Comparison of ENCODE assay signal across 8 mouse cellular contexts in genomic region chr15:79026511-79027290, GRCm38 (mm10). TPM values are rescaled to one million over a fixed set of nuclear protein-coding genes. Genes with fewer than 3 reads are reported as not detected.
A peak's percentile ranks its signal among the peaks of the same experiment; 100 is the strongest.
DNase-seq lines count a peak whose midpoint lies in the region; ATAC-seq lines count a peak whose summit lies in the region.

No protein-coding gene starts in this region.

- 52% methylated on average over 14 of the region's 14 CpGs for WGBS in hindbrain, embryonic 10.5 days
- WGBS in hindbrain, embryonic 11.5 days, result 44% methylated on average over 14 of the region's 14 CpGs
- WGBS in forebrain, embryonic 15.5 days, result 35% methylated on average over 14 of the region's 14 CpGs
- 36% methylated on average over 14 of the region's 14 CpGs for WGBS in neural tube, embryonic 14.5 days

- H3K36me3 ChIP-seq in hindbrain, embryonic 10.5 days, result no peaks in the 10 kb centered on the region
- no peaks in the 10 kb centered on the region for H3K36me3 ChIP-seq in hindbrain, embryonic 11.5 days (ENCODE audit: control insufficient read depth, insufficient read depth, low read length)
- no peaks in the 10 kb centered on the region for H3K36me3 ChIP-seq in forebrain, embryonic 15.5 days
- H3K36me3 ChIP-seq in neural tube, embryonic 14.5 days (ENCODE audit: control insufficient read depth, insufficient read depth, low read length), result no peaks in the 10 kb centered on the region

- no peak for DNase-seq in hindbrain, embryonic 10.5 days (ENCODE audit: low spot score)
- no peak for DNase-seq in hindbrain, embryonic 11.5 days (ENCODE audit: low spot score)
- DNase-seq in kidney, postnatal 25 days, result peak; percentile 81 to 85
- DNase-seq in right cerebral cortex, postnatal 25 days, result no peak
- DNase-seq in layer of hippocampus, adult 9-10 months (ENCODE audit: low spot score), result no peak
- no peak for DNase-seq in adrenal gland, postnatal 25 days

- no peak overlapping the region; the same call in 1 of the 2 replicates for H3K4me2 ChIP-seq in hindbrain, embryonic 11.5 days (replicated peaks; ENCODE audit: low read depth, low read length)
- peak overlapping the region; percentile 96 for H3K4me2 ChIP-seq in forebrain, embryonic 15.5 days (replicated peaks)
- H3K4me2 ChIP-seq in neural tube, embryonic 14.5 days (ENCODE audit: low read depth, low read length), result peak overlapping the region; percentile 99

- peak overlapping the region; percentile 100 for H3K27ac ChIP-seq in hindbrain, embryonic 10.5 days
- H3K27ac ChIP-seq in hindbrain, embryonic 11.5 days (ENCODE audit: low read depth, low read length), result no peak overlapping the region
- H3K27ac ChIP-seq in forebrain, embryonic 15.5 days (replicated peaks), result peak overlapping the region; percentile 94; the same call in 1 of the 2 replicates
- H3K27ac ChIP-seq in neural tube, embryonic 14.5 days (ENCODE audit: low read depth, low read length), result 0 out of 2 replicates have a peak overlapping the region, but pooled peaks have one; percentile 97

- H3K27me3 ChIP-seq in hindbrain, embryonic 10.5 days (ENCODE audit: insufficient read depth, poor library complexity, severe bottlenecking), result peaks cover 30% of the 10 kb centered on the region
- H3K27me3 ChIP-seq in hindbrain, embryonic 11.5 days (ENCODE audit: control insufficient read depth, insufficient read depth, low read length), result no peaks in the 10 kb centered on the region
- H3K27me3 ChIP-seq in forebrain, embryonic 15.5 days, result no peaks in the 10 kb centered on the region
- H3K27me3 ChIP-seq in neural tube, embryonic 14.5 days (ENCODE audit: control insufficient read depth, insufficient read depth, low read length), result no peaks in the 10 kb centered on the region

- H3K9ac ChIP-seq in hindbrain, embryonic 11.5 days (ENCODE audit: low read depth, low read length), result no peak overlapping the region
- H3K9ac ChIP-seq in forebrain, embryonic 15.5 days (replicated peaks), result peak overlapping the region; percentile 83; the same call in 1 of the 2 replicates
- peak overlapping the region; percentile 99 for H3K9ac ChIP-seq in neural tube, embryonic 14.5 days (replicated peaks; ENCODE audit: low read depth, low read length)

- peak overlapping the region; percentile 74 for H3K4me3 ChIP-seq in hindbrain, embryonic 10.5 days
- no peak overlapping the region for H3K4me3 ChIP-seq in hindbrain, embryonic 11.5 days (ENCODE audit: low read depth, low read length)
- peak overlapping the region; percentile 83 for H3K4me3 ChIP-seq in forebrain, embryonic 15.5 days
- no peak overlapping the region; the same call in 1 of the 2 replicates for H3K4me3 ChIP-seq in neural tube, embryonic 14.5 days (ENCODE audit: low read depth, low read length)

- H3K4me1 ChIP-seq in hindbrain, embryonic 10.5 days (replicated peaks), result peaks cover 72% of the 10 kb centered on the region
- peaks cover 5% of the 10 kb centered on the region for H3K4me1 ChIP-seq in hindbrain, embryonic 11.5 days (replicated peaks; ENCODE audit: control insufficient read depth, insufficient read depth, low read length)
- H3K4me1 ChIP-seq in forebrain, embryonic 15.5 days, result peaks cover 45% of the 10 kb centered on the region
- peaks cover 28% of the 10 kb centered on the region for H3K4me1 ChIP-seq in neural tube, embryonic 14.5 days (ENCODE audit: control insufficient read depth, insufficient read depth, low read length)

- ATAC-seq in hindbrain, embryonic 11.5 days (ENCODE audit: low FRiP score), result no peak
- ATAC-seq in forebrain, embryonic 15.5 days (replicated peaks), result no peak
- no peak for ATAC-seq in neural tube, embryonic 14.5 days (ENCODE audit: low read depth)

- no peaks in the 10 kb centered on the region for H3K9me3 ChIP-seq in hindbrain, embryonic 10.5 days
- H3K9me3 ChIP-seq in hindbrain, embryonic 11.5 days (ENCODE audit: control insufficient read depth, low read length), result no peaks in the 10 kb centered on the region
- no peaks in the 10 kb centered on the region for H3K9me3 ChIP-seq in forebrain, embryonic 15.5 days
- H3K9me3 ChIP-seq in neural tube, embryonic 14.5 days (ENCODE audit: control insufficient read depth, low read length), result no peaks in the 10 kb centered on the region

RNA-seq across cellular contexts. Expression of gene H1f0, which starts 1.5 kb away (rescaled TPM):
- 447 and 561 TPM in 2 replicates for polyA plus RNA-seq in hindbrain, embryonic 10.5 days (2016; fragmentation: Nextera tagmentation; extraction: Ambion mirVana)
- polyA plus RNA-seq in hindbrain, embryonic 11.5 days (2014; fragmentation: Nextera tagmentation; extraction: Ambion mirVana), result 154 and 306 TPM in 2 replicates
- 470 and 489 TPM in 2 replicates for polyA plus RNA-seq in forebrain, embryonic 15.5 days (2015; fragmentation: Nextera tagmentation; extraction: Ambion mirVana)
- polyA plus RNA-seq in neural tube, embryonic 14.5 days (2014; fragmentation: Nextera tagmentation; extraction: Ambion mirVana), result 45.6 and 126 TPM in 2 replicates
- total RNA-seq in adrenal gland, postnatal 25 days (2021), result 159 and 217 TPM in 2 replicates

RNA-seq across cellular contexts. Expression of gene Galr3, which starts 15.0 kb away (rescaled TPM):
- not detected in 2 replicates for polyA plus RNA-seq in hindbrain, embryonic 10.5 days (2016; fragmentation: Nextera tagmentation; extraction: Ambion mirVana)
- not detected in 2 replicates for polyA plus RNA-seq in hindbrain, embryonic 11.5 days (2014; fragmentation: Nextera tagmentation; extraction: Ambion mirVana)
- polyA plus RNA-seq in forebrain, embryonic 15.5 days (2015; fragmentation: Nextera tagmentation; extraction: Ambion mirVana), result not detected in 2 replicates
- not detected in 2 replicates for polyA plus RNA-seq in neural tube, embryonic 14.5 days (2014; fragmentation: Nextera tagmentation; extraction: Ambion mirVana)
- total RNA-seq in adrenal gland, postnatal 25 days (2021), result 0.39 TPM in 1 of 2 replicates, not detected in the other

RNA-seq across cellular contexts. Expression of gene Ankrd54, which starts 36.0 kb away (rescaled TPM):
- polyA plus RNA-seq in hindbrain, embryonic 10.5 days (2016; fragmentation: Nextera tagmentation; extraction: Ambion mirVana), result 65.9 and 78.2 TPM in 2 replicates
- 56.3 and 59.7 TPM in 2 replicates for polyA plus RNA-seq in hindbrain, embryonic 11.5 days (2014; fragmentation: Nextera tagmentation; extraction: Ambion mirVana)
- 61.6 and 65.5 TPM in 2 replicates for polyA plus RNA-seq in forebrain, embryonic 15.5 days (2015; fragmentation: Nextera tagmentation; extraction: Ambion mirVana)
- polyA plus RNA-seq in neural tube, embryonic 14.5 days (2014; fragmentation: Nextera tagmentation; extraction: Ambion mirVana), result 45.9 and 46.2 TPM in 2 replicates
- 20.4 and 27.4 TPM in 2 replicates for total RNA-seq in adrenal gland, postnatal 25 days (2021)

RNA-seq across cellular contexts. Expression of gene Eif3l, which starts 48.3 kb away (rescaled TPM):
- 238 and 262 TPM in 2 replicates for polyA plus RNA-seq in hindbrain, embryonic 10.5 days (2016; fragmentation: Nextera tagmentation; extraction: Ambion mirVana)
- 226 and 241 TPM in 2 replicates for polyA plus RNA-seq in hindbrain, embryonic 11.5 days (2014; fragmentation: Nextera tagmentation; extraction: Ambion mirVana)
- 192 and 195 TPM in 2 replicates for polyA plus RNA-seq in forebrain, embryonic 15.5 days (2015; fragmentation: Nextera tagmentation; extraction: Ambion mirVana)
- polyA plus RNA-seq in neural tube, embryonic 14.5 days (2014; fragmentation: Nextera tagmentation; extraction: Ambion mirVana), result 169 and 183 TPM in 2 replicates
- total RNA-seq in adrenal gland, postnatal 25 days (2021), result 150 and 151 TPM in 2 replicates

Comparison
In these comparisons a context has a peak if more than half of its experiments do, and no peak if none do; other contexts are left out.
1. H3K4me3 ChIP-seq: peak in hindbrain, embryonic 10.5 days (single experiment) and forebrain, embryonic 15.5 days (single experiment); none in hindbrain, embryonic 11.5 days (single experiment) and neural tube, embryonic 14.5 days (single experiment).
2. DNase-seq: peak in kidney, postnatal 25 days (2 of 2); none in hindbrain, embryonic 10.5 days (single experiment), hindbrain, embryonic 11.5 days (single experiment), right cerebral cortex, postnatal 25 days (single experiment), layer of hippocampus, adult 9-10 months (single experiment) and adrenal gland, postnatal 25 days (single experiment).